Mouse (Mus musculus): Measurements from ENCODE around the gene Nr2e3. TPM values are rescaled to one million over a fixed set of nuclear protein-coding genes. Genes with fewer than 3 reads are reported as not detected.
A peak's percentile ranks its signal among the peaks of the same experiment; 100 is the strongest.
"Not testable (repeated sequence)": the region's sequence is repeated elsewhere in the genome, so short reads cannot be mapped to it uniquely, and the experiment has no call there.

The Nr2e3 gene
- total RNA-seq, 2 experiments from 2014 or later, result not detected

DNA sequence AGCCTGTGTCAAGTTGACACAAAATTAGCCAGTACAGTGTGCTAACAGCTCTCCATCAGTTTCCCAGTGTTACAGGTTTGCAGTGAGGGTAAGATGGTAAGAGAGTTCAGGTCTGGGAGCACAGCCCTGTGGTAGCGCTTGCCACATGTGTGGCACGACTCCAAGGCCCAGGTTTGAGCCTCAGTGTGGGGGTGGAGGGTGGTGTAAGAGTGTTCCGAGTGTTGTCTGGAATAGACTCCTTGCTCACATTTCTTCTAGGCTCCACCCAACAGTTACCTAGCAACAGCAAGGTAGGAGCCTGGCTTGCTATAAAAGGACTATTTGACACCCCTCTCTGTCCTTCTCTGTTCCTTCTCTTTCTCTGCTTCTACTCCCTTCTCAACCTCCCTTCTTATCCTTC, 3.9 kb upstream of the Nr2e3 start:
- intact Hi-C loops (cut with DNase I), result loop anchor here (5.0 kb wide), 1 partner anchor 123 kb away; no protein-coding TSS in a partner anchor
- Histone ChIP-seq H3K27ac (peak overlapping the region; percentile 37), H3K4me3 (no peak overlapping the region)
- no peak for TF ChIP-seq CTCF (IDR thresholded peaks at IDR 0.05)
- DNase-seq (ENCODE audit: extremely low spot score in 1 of 2, low spot score in 2 of 2), result peak; percentile 28 to 40

DNA sequence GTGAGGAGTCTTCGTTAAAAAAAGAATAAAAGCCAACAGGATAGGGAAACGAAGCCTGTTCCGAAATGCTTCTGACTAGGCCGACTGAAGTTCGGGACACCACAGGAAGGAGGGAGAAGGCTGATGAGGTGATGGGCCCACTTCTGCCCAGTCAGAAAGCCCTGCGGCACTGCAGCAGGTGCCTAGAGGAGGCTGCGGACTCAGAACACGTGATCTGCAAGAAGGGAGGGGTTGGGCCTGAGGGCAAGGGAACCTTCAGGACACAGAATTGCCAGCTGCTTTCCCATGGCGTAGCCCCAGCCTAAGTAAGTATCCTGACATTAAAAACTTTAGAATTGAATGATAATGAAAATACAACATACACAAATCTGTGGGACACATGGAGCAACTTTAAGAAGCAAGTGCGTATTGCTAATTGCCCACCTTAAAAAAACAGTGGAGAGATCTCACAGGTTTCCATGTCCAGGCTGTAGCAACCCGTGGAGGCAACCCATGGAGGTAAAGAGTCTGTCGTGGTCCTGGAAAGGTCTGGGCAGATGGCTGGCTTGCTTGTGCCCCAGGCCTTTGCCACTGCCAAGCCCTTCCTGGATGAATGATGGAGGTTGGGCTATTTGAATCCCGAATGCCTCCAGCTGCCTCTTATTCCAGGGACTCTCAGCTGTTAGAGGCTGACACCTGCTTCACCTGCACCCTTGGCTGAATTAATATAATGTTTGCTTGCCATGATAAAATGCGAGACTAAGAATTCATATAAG, 919 bp upstream of the Nr2e3 start:
- intact Hi-C loops (cut with DNase I), result loop anchor here (5.0 kb wide), 1 partner anchor 126 kb away; no protein-coding TSS in a partner anchor
- DNase-seq (ENCODE audit: extremely low spot score in 1 of 2, low spot score in 2 of 2), result no peak
- TF ChIP-seq CTCF (IDR thresholded peaks at IDR 0.05), result no peak
- H3K4me3 ChIP-seq, result no peak overlapping the region
- no peak overlapping the region for H3K27ac ChIP-seq

DNA sequence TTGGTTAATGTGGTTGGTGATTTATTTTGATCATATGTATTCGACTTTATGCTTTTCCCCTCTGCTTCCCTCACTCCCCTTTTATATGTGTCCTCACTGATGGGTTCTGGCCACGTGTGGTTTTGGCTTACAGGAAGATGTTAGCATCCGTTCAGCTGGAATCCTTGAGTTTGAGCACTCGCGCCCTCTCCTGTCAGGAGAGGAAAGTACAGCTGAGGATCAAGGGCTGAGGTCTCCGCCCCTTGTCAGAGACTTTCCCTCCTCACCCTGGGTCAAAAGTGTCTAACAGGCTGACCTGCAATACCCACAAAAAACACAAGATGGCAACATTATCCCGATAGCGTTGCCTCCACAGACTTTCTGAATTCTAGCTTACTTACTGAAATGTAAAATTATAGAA, 1.2 kb downstream of the Nr2e3 start:
- DNase-seq (ENCODE audit: extremely low spot score in 1 of 2, low spot score in 2 of 2), result peak; percentile 61 to 63
- Histone ChIP-seq H3K27ac (no peak overlapping the region), H3K4me3 (no peak overlapping the region)
- peak; percentile 93 for TF ChIP-seq CTCF (IDR thresholded peaks at IDR 0.05)
- intact Hi-C loops (cut with DNase I), result loop anchor here (1.0 to 10.0 kb wide), 3 partner anchors 30 to 278 kb away; no protein-coding TSS in a partner anchor

DNA sequence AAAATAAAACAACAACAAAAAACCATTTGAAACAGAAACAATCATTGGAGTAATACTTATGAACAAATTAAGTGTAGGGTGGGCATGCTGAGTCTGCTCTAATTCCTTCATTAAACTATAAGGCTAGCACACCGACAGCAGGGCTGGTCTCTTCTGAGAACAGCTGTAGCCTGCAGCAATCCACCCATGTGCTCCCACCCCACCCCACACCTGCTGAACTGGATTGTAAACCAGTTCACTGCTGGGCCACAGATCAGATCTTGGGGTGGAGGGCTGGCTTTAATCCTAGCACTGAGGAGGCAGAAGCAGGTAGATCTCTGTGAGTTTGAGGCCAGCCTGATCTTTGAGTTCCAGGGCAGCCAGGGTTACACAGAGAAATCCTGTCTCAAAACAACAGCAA, 2.3 kb downstream of the Nr2e3 start:
- H3K4me3 ChIP-seq; DNase-seq (ENCODE audit: extremely low spot score in 1 of 2, low spot score in 2 of 2); H3K27ac ChIP-seq: not testable (repeated sequence)
- intact Hi-C loops (cut with DNase I), result loop anchor here (10.0 kb wide), 1 partner anchor 233 kb away; no protein-coding TSS in a partner anchor

DNA sequence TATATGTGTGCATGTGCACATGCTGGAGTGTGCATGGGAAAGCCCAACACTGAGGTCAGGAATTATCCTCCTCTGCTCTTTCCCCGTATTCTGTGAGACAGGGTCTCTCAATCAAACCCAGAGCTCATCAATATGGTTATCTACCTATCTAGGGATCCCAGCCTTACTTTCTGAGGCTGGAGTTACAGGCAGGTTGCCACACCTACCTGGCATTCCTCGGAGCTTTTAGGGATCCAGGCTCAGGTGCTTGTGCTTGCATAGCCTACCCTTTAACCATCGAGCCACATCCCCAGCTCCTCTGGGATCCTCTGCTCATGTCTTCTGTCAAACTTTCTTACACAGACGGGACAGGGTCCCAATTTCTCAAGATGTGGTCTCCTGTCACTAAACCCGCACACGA, 4.0 kb downstream of the Nr2e3 start:
- no peak for DNase-seq (ENCODE audit: extremely low spot score in 1 of 2, low spot score in 2 of 2)
- Histone ChIP-seq H3K4me3 (no peak overlapping the region), H3K27ac (no peak overlapping the region)
- intact Hi-C loops (cut with DNase I), result loop anchor here (10.0 kb wide), 1 partner anchor 232 kb away; no protein-coding TSS in a partner anchor
- TF ChIP-seq CTCF (IDR thresholded peaks at IDR 0.05), result no peak

DNA sequence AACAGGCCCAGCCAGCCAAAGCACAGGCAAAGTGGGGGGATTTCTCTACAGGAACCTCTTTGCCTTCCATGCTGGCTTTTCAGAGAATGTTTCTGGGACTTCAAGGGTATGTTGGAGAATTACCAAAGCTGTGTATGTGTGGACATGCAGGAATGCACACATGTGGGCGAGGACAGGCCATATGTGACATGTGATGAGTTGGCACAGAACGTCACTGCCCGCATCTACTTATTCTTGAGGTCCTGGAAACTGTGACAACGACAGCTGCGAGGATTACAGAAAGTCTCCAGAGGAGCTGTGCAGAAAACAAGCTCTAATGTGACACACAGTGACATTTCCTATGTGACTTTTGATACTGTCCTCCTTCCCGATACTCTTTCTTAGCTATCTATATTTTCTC, 4.8 kb downstream of the Nr2e3 start:
- no peak for DNase-seq (ENCODE audit: extremely low spot score in 1 of 2, low spot score in 2 of 2)
- Histone ChIP-seq H3K4me3 (no peak overlapping the region), H3K27ac (no peak overlapping the region)
- no peak for TF ChIP-seq CTCF (IDR thresholded peaks at IDR 0.05)
- intact Hi-C loops (cut with DNase I), result loop anchor here (10.0 kb wide), 1 partner anchor 231 kb away; no protein-coding TSS in a partner anchor

DNA sequence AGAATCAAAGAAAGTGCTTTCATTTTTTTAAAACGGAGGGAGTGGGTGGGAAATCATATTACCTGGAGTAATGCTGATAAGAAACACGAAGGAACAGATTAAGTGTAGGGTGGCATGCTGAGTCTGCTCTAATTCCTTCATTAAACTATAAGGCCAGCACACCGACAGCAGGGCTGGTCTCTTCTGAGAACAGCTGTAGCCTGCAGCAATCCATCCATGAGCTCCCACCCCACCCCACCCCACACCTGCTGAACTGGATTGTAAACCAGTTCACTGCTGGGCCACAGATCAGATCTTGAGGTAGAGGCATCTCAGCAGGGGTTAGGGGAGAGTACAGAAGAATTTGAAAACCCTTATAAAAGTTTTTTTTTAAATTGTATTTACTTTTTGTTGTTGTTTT, 5.3 kb downstream of the Nr2e3 start:
- intact Hi-C loops (cut with DNase I), result loop anchor here (10.0 kb wide), 1 partner anchor 230 kb away; no protein-coding TSS in a partner anchor
- no peak for TF ChIP-seq CTCF (IDR thresholded peaks at IDR 0.05)
- no peak overlapping the region for H3K4me3 ChIP-seq
- DNase-seq (ENCODE audit: extremely low spot score in 1 of 2, low spot score in 2 of 2), result no peak
- H3K27ac ChIP-seq, result no peak overlapping the region

DNA sequence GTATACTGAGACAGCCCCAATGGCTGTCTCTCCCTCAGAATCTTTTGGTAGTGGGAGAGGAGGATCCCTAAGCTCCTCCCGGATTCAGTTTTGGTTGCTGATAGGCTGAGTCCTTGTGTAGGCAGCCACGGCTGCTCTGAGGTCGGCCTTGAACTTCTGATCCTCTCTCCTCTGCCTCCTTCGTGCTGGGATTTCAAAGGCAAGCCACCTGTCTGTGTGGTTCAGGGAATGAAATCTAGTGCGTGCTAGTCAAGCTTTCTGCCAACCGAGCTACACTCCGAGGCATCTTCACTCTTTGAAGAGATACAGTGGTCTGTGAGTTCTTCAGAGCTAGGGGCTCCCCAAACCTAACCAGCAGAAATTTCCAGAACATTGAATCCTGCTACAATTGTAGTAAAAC, 6.9 kb downstream of the Nr2e3 start:
- TF ChIP-seq CTCF (IDR thresholded peaks at IDR 0.05), result no peak
- Histone ChIP-seq H3K4me3 (no peak overlapping the region), H3K27ac (no peak overlapping the region)
- intact Hi-C loops (cut with DNase I), result loop anchor here (10.0 kb wide), 1 partner anchor 229 kb away; no protein-coding TSS in a partner anchor
- DNase-seq (ENCODE audit: extremely low spot score in 1 of 2, low spot score in 2 of 2), result no peak

DNA sequence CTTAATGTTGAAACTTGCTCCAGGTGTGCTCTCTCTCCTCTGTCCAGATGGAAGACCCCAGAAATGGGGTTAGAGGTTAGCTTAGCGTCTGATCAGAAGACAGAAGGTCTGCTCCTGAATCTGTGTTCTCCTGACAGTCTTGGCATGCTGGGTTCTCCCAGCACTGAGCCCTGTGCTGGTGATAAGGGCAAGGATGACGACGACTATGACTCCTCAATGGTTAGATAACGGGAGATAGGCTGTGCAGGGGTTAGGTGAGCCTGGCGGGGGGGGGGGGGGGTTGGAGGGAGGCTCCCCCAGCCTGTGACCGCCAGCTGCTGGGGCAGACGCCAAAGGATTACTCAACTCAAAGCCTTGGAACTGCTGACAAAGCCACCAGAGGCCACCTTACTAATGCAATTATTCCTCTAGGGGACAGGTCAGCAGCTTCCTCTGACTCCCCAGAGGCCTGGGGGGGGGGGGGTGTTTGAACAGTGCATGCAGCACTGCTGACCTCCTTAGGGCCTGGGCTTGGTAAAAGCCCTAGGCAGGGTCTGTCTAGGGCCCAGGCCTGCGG, 7.9 kb downstream of the Nr2e3 start:
- DNase-seq (ENCODE audit: extremely low spot score in 1 of 2, low spot score in 2 of 2), result no peak
- Histone ChIP-seq H3K27ac (no peak overlapping the region), H3K4me3 (no peak overlapping the region)
- TF ChIP-seq CTCF (IDR thresholded peaks at IDR 0.05), result no peak
- intact Hi-C loops (cut with DNase I), result loop anchor here (10.0 kb wide), 1 partner anchor 228 kb away; no protein-coding TSS in a partner anchor

DNA sequence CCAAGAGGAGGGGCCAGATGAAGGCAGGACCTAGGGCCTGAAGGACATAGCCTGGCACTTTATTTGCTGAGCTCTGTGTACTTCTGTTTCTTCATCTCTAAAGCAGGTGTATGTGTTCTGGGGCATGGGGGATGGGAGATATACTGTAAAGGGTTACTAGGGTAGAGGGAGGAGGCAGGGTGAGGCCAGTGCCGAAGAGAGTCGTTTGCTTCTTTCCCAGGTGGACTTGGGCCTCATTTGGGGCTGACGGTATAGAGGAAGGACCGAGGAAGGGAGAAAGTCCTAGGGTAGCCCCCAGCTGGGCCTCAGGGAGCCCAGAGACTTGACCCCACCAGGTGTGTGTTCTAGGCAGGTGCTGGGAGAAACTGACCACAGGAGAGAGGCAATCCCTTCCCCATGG, 8.5 kb downstream of the Nr2e3 start:
- intact Hi-C loops (cut with DNase I), result loop anchor here (10.0 kb wide), 1 partner anchor 227 kb away; no protein-coding TSS in a partner anchor
- TF ChIP-seq CTCF (IDR thresholded peaks at IDR 0.05), result no peak
- Histone ChIP-seq H3K27ac (no peak overlapping the region), H3K4me3 (no peak overlapping the region)
- no peak for DNase-seq (ENCODE audit: extremely low spot score in 1 of 2, low spot score in 2 of 2)

DNA sequence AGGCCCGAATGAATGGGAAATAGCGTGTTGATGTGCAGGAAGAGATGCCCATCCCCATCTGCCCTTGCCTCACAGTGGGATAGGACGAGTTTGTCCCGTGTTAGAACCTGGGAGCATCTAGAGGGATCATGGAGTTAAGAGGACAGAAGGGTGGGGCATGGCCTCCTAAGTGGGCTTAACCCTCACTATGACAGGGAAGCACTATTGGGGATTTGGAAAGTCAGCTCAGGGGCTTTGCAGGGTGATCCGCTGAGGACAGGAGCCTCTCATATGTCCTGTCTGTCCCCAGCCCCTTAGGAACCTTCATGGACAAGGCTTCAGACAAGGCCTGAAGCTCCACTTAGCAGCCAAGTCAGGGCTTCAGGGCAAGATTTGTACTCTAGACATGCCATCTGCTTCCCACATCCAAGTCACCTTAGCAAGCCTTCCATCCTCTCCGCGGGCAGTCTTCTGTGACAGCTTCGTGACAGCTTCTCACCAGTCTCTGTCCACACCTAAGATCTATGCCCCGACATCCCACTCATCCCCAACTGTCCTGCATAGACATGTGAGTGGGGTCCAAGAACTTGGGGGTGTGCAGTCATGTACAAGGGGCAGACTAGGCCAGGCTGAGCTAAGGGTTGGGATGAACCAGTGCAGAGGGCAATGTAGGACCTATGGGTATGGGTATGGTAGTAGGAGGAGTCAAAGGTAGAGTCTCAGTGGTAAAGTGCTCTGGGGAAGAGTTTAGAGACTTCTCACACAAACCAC, 9.3 kb downstream of the Nr2e3 start:
- no peak for TF ChIP-seq CTCF (IDR thresholded peaks at IDR 0.05)
- no peak overlapping the region for H3K4me3 ChIP-seq
- intact Hi-C loops (cut with DNase I), result loop anchor here (10.0 kb wide), 1 partner anchor 226 kb away; no protein-coding TSS in a partner anchor
- H3K27ac ChIP-seq, result no peak overlapping the region
- DNase-seq (ENCODE audit: extremely low spot score in 1 of 2, low spot score in 2 of 2), result no peak

DNA sequence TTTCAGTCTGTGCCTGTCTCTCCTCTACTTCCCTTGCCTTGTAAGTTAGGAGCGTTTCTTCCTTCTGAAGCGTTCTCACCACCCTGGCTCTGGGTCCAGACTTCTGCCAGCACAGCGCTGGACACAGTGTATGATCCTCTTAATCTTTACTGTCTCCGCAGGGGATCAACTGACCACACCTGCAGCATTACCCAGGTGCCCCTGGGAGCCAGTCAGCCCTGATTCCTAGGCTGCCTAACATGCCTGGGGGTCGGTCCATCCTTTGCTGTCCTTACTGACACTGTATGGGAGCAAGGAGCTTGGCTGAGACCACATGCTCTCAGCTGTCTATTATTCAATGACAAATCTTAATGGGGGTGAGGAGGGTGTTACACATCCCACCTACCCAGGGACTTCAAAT, 10.5 kb downstream of the Nr2e3 start:
- Histone ChIP-seq H3K27ac (no peak overlapping the region), H3K4me3 (no peak overlapping the region)
- no peak for DNase-seq (ENCODE audit: extremely low spot score in 1 of 2, low spot score in 2 of 2)
- TF ChIP-seq CTCF (IDR thresholded peaks at IDR 0.05), result no peak
- intact Hi-C loops (cut with DNase I), result loop anchor here (10.0 kb wide), 1 partner anchor 225 kb away; no protein-coding TSS in a partner anchor

Data from left cerebral cortex, adult 2 months (tissue).